Mouse (Mus musculus): ENCODE data around the gene Adra1d. TPM values are rescaled to one million over a fixed set of nuclear protein-coding genes. Genes with fewer than 3 reads are reported as not detected.

Adra1d gene
- polyA plus RNA-seq (2012; rRNA removed): 0.43 and 0.48 TPM in 2 replicates

DNA sequence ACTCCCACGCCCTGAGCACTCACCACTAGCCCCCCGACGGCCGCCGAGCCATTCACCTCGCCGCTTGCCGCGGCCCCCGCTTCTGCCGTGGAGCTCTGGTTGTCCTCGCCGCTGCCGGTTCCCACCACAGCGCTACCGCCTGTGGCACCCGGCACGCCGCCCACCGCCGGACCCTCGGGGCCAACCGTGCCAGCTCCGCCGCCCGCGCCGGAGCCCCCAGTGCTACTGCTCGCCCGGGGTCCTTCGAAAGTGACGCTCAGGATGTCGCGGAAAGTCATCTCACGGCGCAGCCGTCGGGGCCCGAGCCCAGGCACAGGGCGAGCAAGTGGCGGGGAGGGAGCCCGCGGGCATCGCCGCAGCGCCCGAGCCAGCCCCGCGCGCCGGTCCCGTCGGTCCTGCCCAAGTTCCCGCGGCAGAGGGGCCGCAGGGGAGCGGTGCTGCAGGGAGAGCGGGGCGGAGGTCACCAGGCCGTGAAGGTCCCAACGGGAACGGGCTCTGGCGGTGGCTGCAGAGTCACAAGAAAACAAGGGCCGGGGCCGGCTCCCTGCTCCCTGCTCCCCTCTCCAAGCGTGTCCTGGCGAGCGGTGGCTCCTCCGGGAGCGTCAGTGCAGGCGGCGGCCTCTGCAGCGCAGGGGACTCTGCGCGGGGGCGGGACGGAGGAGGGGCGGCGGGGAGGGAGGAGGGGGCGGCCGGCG is at the start of gene Adra1d:
Gene Adra1d, minus strand, starts transcription at position 393 of the 695 bp plus-strand sequence.

Other genes starting within 250 kb of the Adra1d start
- gene Rnf24, start 209.4 kb downstream of the Adra1d start, polyA plus RNA-seq (2012; rRNA removed): 0.50 and 0.60 TPM in 2 replicates
- 67.9 and 74.4 TPM in 2 replicates for gene Smox, start 70.8 kb downstream of the Adra1d start, polyA plus RNA-seq (2012; rRNA removed)

Measured in liver, embryonic 14 days (tissue).